1 mouse cellular context compared by ENCODE assay signal in genomic region chr16:17833681-17834399, GRCm38 (mm10).
TF ChIP-seq lines count a peak whose summit lies in the region.

No protein-coding gene starts in this region.

TF ChIP-seq in MEL, 35 proteins besides CTCF, POLR2A, EP300 and RAD21:
- TF ChIP-seq ZC3H11A (IDR thresholded peaks at IDR 0.05; ENCODE audit: low read depth, low read length) (no peak), POLR2AphosphoS5 (IDR thresholded peaks at IDR 0.05; ENCODE audit: borderline replicate concordance, low read depth, low read length) (no peak), GATA1 (IDR thresholded peaks at IDR 0.05; ENCODE audit: low read depth, low read length) (no peak), ZNF384 (IDR thresholded peaks at IDR 0.05; ENCODE audit: low read depth, low read length) (no peak), ZMIZ1 (IDR thresholded peaks at IDR 0.05; ENCODE audit: low read depth, low read length) (no peak), RCOR1 (IDR thresholded peaks at IDR 0.05; ENCODE audit: low read depth, low read length) (no peak), CHD1 (IDR thresholded peaks at IDR 0.05; ENCODE audit: low read depth, low read length) (no peak), ELF1 (IDR thresholded peaks at IDR 0.05; ENCODE audit: low read depth, low read length) (no peak), KAT2A (conservative IDR thresholded peaks at IDR 0.05; ENCODE audit: low read depth, low read length) (no peak), BHLHE40 (IDR thresholded peaks at IDR 0.05; ENCODE audit: borderline replicate concordance, low read depth, low read length) (no peak), NRF1 (IDR thresholded peaks at IDR 0.05; ENCODE audit: insufficient read depth, low read depth, low read length, poor library complexity, severe bottlenecking) (no peak), MXI1 (IDR thresholded peaks at IDR 0.05; ENCODE audit: low read depth, low read length) (no peak), TBP (IDR thresholded peaks at IDR 0.05; ENCODE audit: low read depth, low read length) (no peak), GABPA (IDR thresholded peaks at IDR 0.05; ENCODE audit: low read depth, low read length) (no peak), CHD2 (IDR thresholded peaks at IDR 0.05; ENCODE audit: low read length) (no peak), USF1 (IDR thresholded peaks at IDR 0.05; ENCODE audit: low read depth, low read length) (no peak), TAL1 (IDR thresholded peaks at IDR 0.05; ENCODE audit: low read length) (no peak), MAX (IDR thresholded peaks at IDR 0.05; ENCODE audit: low read length) (no peak), MYB (IDR thresholded peaks at IDR 0.05; ENCODE audit: low read depth, low read length) (no peak), UBTF (IDR thresholded peaks at IDR 0.05; ENCODE audit: borderline replicate concordance, insufficient read depth, low read depth, low read length) (no peak)
